Mouse (Mus musculus): Measurements from ENCODE around the gene Ugcg.

GRCm38 (mm10) chr4:59190650-59191424 lies 1.8 kb downstream of the Ugcg start:
- TF ChIP-seq CTCF (IDR thresholded peaks at IDR 0.05; ENCODE audit: low read depth, low read length) (no peak), POLR2A (IDR thresholded peaks at IDR 0.05; ENCODE audit: borderline replicate concordance, low read depth, low read length) (no peak)
